Mouse (Mus musculus) CD4-positive, CD25-positive, alpha-beta regulatory T cell, adult 2 months (primary cell): Measurements from ENCODE around the gene Cnpy2.

Experiments used
- DNase-seq: peaks from one replicate; pipeline ENCODE4 v3.0.0-alpha.2; 2012; ENCODE audit warnings: low read depth, low spot score

The Cnpy2 gene

GRCm38 (mm10) chr10:128368402-128369217 is 46.4 kb downstream of the Cnpy2 start, which contains the start of gene Coq10a:
Gene Coq10a (minus strand): TSS chr10:128368997.
- DNase-seq = peak; percentile 94

GRCm38 (mm10) chr10:128369218-128369543 is 46.9 kb downstream of the Cnpy2 start:
- no peak for DNase-seq

GRCm38 (mm10) chr10:128369599-128369998 is 47.3 kb downstream of the Cnpy2 start:
- no peak for DNase-seq

GRCm38 (mm10) chr10:128370021-128370420 is 47.8 kb downstream of the Cnpy2 start:
- DNase-seq = no peak

- no peak for DNase-seq
These were observed 48.3 kb downstream of the Cnpy2 start for GRCm38 (mm10) chr10:128370601-128371000.

- no peak for DNase-seq
These were observed 49.9 kb downstream of the Cnpy2 start for GRCm38 (mm10) chr10:128372142-128372541.

- no peak for DNase-seq
These were observed 50.9 kb downstream of the Cnpy2 start for GRCm38 (mm10) chr10:128372989-128373748.

GRCm38 (mm10) chr10:128374393-128374792 is 52.1 kb downstream of the Cnpy2 start:
- DNase-seq = peak; percentile 61

GRCm38 (mm10) chr10:128376099-128376454 is 53.8 kb downstream of the Cnpy2 start:
- no peak for DNase-seq

GRCm38 (mm10) chr10:128376455-128377211 is 54.4 kb downstream of the Cnpy2 start, which contains the start of gene Ankrd52:
Gene Ankrd52 (plus strand): TSS chr10:128377115.
- peak; percentile 92 for DNase-seq
